Mouse (Mus musculus): ENCODE measurements around the gene Megf8.
"Not testable (repeated sequence)": the region's sequence is repeated elsewhere in the genome, so short reads cannot be mapped to it uniquely, and the experiment has no call there.

Gene Megf8

DNA sequence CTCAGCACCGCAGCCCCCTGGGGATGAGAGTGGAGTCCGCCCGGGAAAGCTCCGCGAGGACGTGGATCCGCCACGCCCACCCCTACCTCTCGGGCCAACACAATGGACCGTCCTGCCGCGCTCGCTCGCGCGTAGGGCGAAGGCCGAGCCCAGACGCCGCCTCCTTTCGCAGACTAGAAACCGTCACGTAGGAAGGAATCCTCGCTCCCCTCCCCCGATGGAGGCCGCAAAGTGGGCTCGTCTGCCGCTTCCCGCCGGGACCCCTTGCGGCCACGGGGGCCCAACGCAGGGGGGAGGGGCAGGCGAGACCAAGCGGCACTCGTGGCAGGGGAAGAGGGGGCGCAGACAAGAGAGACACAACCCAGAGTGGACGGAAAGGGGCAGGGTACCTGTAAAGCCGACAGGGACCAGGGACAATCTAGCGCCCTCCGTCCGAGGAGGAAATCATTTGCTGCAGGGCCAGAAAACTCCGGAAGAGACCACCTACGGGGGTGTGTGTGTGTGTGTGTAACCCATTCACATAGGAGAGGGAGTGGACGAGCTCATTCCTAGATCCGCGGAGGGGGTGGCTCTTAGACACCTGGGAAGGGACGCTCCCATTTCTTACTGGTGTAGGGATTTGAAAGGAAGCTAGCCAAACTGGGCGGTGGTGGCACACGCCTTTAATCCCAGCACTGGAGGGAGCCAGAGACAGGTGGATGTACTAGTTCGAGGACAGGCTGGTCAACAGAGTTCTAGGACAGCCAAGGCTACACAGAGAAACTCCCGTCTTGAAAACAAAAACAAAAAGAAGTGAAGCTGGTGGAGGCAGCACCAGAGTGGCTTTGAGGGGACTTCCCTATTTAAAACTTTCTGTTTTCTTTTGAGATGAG lies 19.3 kb upstream of the Megf8 start, which contains the start of gene Pafah1b3:
TSS of gene Pafah1b3 (minus strand) at position 533 of the 872 bp plus-strand sequence.
- peak; percentile 93 to 95 for DNase-seq

DNA sequence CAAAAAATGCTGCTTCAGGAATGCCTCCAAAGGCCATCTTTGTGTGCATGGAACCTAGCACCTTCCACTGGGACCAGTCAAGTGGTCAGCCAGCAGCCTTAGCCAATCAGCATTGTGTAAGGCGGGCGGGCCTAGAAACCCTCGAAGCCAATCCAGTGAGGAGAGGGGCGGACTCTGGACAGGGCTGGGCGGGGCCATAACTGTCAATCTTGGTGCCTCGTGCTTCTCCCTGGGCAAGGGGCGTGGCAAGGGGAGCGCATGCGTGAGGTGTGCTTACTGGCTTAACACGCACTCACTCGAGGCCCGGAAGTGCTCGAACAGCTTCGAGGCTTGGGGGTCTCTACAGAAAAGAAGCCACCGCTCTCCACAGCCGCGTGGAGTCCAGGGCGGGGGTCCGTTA lies 15.9 kb upstream of the Megf8 start, which contains the start of gene Prr19:
TSS of gene Prr19 (plus strand) at position 349 of the 400 bp plus-strand sequence.
- peak; percentile 62 for DNase-seq

DNA sequence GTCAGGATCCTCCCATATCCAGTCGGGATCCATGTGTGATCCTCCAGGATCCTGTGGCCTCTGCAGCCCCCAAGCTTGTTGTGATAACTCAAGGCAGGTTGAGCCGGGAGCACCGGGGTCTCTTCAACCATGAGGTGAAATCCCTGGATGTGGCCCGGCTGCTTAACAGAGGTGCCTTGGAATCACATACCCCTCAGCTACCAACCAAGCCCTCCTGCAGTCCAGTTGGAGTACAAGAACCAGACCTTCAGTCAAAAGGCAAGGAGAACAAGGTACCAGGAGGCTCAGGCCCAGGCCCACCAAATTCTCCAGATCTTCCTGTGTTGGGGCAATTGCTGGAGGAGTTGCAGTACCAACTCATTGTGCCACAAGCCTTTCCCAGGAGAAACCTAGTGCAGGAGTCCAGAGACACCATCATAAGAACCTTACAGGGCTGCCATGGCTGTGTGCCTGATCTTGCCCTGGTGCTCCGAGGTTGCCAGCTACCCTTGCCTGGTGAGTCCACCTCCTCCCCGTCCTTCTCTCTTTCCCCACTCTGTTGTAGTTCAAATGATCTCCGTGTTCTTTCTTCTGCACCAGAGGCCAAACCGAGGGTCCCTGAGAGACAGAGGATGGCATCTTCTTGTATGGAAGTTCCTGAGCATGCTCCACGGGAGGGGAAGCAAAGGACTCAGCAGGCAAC lies 13.8 kb upstream of the Megf8 start:
- DNase-seq = no peak

DNA sequence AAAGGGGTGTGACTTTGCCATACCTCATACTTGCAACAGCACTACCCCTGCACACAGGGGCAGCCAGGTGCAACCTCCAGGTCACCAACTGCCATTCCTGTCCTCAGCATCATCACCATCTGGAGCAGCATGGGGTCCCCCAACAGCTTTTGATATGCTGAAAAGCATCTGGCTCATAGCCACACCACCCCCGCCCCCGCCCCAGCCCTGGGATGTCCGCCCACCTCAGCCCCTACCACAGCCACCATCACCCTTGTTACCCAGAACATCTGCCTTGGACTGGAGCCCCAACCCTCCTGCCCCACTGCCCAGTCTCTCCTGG lies 13.3 kb upstream of the Megf8 start:
- no peak for DNase-seq

DNA sequence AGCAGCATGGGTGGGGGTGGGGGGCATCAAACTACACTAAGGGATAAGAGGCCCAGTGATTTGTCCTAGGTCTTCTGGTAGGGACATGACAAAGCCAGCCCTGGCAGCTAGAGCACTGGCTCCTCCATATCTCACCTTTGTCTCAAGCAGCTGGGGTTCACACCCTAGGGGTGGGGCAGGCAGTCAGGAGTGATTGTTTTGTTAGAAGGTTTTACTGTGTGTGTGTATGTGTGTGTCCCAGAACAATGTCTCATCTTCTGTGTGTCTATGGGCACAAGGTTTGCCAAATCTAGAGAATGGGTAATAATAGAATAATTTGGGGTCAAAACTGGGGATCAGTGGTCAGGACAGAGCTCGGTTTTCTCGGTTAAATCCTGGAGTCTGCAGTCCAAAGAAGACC lies 11.5 kb upstream of the Megf8 start:
- no peak for DNase-seq

DNA sequence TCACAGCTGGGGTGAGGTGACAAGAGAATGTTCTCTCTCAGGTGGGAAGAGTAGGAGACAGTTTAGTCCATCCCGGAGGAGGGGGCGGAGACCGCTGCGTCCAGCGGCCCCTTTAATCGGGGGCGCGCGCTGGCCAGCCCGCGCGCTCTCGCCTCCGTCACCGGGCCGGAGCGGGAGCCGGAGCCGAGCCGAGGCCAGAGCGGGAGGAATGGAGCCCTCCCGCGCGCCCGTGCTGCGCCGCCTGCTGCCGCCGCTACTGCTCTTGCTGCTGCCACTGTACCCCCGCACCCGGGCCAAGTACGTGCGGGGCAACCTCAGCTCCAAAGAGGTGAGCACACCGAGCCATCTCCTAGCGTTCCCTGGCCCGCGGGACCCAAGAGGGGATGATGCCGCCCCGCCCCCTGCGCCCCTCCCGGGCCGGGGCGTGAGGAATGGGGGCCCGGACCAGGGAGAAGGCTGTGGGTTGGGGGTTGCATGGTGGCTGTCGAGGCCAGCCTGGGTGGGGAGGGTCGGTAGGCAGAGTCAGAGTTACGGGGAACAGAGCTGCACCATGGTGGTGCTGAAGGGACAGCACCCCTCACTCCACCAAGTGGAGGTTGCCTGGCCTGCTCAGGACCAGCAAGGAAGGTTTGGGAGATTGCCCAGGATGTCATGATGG lies 10.9 kb upstream of the Megf8 start, which contains the start of gene Tmem145:
TSS of gene Tmem145 (plus strand) at position 151 of the 658 bp plus-strand sequence.
- peak; percentile 88 to 90 for DNase-seq

DNA sequence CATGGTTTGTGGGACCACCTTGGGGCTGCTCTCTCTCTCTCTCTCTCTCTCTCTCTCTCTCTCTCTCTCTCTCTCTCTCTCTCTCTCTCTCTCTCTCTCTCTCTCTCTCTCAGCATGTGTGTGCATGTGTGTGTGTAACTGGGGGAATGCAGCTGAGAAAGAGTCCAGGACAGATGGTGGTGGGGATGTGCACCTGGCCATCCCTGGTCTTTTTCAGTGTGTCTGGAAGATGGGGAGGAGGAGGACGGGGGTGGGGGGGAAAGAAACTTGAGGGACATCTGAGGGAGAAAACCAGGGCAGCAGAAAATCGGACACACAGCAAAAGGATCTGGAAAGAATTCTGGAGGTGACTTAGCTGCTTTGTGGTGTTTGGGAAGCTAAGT lies 10.4 kb upstream of the Megf8 start:
- no peak for DNase-seq

DNA sequence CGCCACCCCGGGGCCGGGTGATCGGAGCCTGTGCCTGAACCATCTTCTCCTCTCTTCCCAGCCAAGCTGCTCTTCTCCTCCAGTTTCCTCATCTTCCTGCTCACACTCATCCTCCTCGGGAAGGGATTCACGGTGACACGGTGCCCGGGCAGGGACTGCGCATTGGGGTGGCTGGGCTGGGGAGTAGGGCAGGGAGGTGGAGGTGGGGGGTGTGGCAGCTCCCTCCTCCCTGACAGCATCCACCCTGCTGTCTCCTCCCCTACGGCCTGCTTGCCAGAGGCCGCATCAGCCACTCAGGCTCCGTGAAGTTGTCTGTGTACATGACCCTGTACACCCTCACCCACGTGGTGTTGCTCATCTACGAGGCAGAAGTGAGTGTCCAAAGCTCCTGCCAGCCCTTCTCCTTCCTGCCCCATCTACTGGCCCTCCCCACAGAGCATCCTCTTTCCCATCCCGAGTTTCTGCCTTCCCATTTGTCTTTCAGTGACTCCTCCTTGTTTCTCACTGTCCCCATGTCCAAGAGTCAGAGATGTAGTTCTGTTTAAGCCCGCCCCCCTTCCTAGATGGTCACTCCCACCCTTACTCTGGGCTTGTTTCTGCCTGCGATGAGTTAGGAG lies 8.2 kb upstream of the Megf8 start:
- no peak for DNase-seq

DNA sequence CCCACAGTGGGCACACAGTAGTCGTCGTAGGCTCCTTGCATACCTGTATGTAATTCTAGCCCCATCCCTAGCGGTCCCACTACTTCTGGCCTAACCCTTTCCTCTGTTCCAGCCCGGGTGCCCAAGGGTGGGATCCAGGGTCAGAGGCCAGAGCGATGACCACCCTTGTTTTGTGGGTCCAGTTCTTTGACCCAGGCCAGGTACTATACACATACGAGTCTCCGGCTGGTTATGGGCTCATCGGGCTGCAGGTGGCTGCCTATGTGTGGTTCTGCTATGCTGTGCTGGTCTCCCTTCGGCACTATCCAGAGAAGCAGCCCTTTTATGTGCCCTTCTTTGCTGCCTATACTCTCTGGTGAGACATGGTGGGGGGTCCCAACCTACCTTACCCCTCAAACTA lies 7.5 kb upstream of the Megf8 start:
- no peak for DNase-seq

DNA sequence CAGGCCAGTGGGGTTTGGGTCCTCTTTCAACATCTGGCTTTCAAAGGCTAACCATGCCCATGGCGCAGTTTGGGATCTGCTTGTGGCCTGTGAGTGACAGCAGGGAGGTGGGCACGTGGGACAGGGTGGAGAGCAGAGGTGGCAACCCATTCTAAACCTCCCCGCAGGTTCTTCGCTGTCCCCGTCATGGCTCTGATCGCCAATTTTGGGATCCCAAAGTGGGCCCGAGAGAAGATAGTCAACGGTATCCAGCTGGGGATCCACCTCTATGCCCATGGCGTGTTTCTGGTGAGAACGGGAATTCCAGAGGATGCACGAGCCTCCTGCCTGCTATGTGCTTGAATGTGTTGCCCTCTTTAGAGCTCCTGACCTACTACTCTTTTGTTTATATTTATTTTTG lies 5.8 kb upstream of the Megf8 start:
- DNase-seq = no peak

DNA sequence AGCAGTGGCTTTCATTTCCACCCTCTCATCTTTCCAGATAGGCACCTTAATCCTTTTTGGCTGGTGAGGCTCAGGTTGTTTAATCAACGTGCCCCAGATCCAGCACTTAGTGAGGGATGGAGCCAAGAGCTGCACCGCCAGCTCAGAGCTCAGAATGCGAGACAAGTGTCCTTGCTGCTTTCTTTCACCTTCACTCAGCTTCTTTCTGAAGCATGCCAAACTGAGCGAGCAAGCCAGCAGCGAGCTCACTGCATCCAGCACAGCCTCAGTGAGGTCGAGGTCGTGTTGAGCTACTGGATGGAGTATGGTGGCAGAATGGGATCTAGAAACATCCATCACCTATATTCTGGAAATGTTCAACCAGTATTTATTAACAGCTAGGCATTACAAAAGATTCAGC lies 3.6 kb upstream of the Megf8 start:
- no peak for DNase-seq

DNA sequence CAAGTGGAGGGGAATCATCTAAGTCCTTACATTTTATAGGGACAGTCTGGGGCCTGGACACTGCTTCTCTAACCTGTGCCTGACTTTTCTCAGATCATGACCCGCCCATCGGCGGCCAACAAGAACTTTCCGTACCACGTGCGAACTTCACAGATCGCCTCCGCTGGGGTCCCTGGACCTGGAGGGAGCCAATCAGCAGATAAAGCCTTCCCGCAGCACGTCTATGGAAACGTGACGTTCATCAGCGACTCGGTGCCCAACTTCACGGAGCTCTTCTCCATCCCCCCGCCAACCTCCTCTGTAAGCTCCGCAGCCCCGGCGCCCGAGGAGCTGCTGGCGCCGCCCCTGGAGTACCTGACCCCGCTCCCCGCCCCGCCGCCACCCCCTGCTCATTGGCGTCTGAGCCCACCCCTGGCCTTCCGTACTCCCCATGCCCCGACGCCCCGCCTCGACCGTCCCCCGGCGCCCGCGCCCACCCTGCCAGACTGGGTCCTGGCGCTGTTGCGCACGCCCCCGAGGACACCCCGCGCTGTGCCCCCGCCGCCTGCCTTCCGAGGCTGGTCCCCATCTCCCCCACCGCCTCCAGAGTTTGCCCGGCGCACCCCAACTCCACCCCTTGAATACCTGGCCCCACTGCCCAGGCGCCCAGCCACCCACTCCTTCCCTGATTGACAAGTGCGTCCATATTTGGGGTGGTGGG lies 2.2 kb upstream of the Megf8 start:
- DNase-seq = peak in 1 of 2 experiments; percentile 43

DNA sequence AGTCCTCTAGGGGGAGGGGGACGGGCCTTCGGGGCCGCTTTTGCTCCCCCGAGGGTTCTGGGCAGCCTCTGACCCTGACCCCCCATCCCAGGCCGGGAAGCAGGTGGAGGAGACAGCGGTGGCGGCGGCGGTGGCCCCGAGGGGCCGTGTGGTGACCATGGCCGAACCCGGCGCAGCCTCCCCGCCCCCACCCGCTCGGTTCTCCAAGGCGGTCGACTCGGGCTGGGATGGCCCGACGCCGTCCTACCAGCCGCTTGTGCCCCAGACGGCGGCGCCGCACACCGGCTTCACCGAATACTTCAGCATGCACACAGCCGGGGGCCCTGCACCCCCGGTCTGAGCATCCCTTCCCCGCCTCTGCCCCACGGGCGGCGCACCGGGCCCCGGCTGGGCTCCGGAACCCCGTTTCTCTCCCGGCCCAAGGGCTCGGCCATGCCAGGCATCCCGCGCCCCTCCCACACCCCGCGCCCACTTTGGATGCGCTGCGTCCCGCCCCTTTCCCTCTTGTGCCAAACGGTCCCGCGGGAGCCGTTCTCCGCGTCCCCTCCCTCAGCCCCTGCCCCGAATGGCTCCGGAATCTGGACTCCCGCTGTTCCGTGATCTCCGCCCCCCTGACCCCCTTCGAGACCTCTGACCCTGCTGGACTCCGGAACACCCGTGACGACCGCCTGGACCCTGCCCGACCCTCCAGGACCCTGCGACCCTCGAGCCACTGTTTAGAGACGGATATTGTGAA lies 1.5 kb upstream of the Megf8 start:
- DNase-seq = peak; percentile 73 to 75

DNA sequence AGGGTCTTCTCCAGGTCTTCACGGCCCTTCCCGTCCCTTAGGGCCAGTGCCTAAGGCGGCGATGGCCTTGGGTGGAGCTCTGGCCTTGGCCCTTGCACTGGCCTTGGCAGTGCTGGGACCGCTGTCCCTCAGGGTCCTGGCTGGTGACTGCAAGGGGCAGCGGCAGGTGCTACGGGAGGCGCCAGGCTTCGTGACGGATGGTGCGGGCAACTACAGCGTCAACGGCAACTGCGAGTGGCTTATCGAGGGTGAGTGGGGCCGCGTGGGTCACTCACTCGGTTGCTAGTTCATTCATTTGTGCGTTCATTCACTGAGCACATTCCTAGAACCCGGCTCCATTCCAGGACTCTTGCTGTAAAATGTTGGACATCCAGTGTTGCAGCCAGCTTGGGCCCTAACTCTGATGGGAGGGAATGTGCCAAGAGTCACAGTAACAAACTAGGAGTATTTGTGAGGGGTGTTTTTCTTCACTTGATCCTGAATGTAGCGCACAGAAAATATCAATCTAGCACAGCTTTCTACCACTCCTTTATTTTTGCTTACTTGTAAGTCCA lies 559 bp downstream of the Megf8 start:
- DNase-seq = peak; percentile 64 to 68

DNA sequence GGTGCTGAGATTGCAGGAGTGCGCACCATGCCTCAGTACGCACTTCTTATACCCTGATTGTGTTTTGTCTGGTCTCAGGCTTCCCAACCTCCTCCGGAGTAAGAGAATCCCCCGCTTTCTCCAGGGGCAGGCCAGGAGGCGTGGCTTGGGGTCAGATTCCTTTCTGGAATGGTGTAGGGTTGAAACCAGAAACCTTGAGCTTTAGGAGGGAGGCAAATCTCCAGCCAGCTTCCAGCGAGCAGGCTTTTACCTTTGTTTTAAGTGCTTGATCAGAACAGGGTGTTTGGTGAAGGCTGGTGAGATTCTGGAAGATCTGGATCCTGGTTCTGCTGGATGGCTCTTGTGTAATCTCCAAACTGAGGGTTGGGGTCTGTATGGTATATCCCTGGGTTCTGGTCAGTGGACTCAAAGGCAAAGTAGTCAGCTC lies 5.1 kb downstream of the Megf8 start:
- DNase-seq = no peak

DNA sequence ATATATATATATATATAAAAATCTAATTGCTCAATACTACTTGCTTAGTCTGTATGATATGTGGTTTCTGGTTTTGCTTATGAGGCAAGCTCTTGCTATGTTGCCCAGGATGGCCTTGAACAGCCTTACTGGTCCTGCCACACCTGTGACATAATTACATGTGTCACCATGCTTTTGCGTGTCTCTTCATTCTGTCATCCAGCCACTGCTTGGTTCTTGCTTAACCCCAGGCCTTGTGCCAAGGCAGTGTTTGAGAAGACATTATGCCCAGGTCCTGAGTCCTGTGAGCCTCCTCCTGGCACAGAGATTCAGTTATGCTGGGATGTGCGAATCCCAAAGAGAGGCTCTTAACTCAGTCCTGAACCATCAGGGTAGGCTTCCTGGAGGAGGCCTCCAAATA lies 6.3 kb downstream of the Megf8 start:
- DNase-seq = no peak

DNA sequence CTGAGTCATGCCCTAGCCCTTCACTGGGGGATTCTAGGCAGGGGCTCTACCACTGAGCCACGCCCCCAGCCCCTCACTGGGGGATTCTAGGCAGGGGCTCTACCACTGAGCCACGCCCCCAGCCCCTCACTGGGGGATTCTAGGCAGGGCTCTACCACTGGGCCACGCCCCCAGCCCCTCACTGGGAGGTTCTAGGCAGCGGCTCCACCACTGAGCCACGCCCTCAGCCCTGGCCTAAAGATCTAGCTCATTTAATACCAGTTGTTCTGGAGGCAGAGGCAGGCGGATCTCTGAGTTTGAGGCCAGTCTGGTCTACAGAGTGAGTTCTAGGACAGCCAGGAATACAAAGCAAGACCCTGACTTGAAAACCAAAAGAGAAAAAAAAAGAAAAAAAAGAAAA lies 8.5 kb downstream of the Megf8 start:
- DNase-seq = not testable (repeated sequence)

DNA sequence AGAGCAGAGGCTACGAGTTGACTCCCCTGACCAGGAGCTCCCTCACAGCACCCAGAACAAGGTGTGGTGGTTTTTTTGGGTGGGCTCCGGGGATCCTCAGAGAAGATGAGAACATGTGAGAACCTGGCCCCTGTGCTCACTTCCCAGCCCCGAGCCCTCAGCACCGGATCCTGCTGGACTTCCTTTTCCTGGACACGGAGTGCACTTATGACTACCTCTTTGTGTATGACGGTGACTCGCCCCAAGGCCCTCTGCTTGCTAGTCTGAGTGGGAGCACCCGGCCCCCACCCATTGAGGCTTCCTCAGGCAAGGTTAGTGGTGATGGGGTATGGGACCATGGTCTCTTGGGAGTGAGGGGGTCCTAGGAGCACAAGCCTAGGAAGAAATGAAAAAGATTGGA lies 9.3 kb downstream of the Megf8 start:
- no peak for DNase-seq

DNA sequence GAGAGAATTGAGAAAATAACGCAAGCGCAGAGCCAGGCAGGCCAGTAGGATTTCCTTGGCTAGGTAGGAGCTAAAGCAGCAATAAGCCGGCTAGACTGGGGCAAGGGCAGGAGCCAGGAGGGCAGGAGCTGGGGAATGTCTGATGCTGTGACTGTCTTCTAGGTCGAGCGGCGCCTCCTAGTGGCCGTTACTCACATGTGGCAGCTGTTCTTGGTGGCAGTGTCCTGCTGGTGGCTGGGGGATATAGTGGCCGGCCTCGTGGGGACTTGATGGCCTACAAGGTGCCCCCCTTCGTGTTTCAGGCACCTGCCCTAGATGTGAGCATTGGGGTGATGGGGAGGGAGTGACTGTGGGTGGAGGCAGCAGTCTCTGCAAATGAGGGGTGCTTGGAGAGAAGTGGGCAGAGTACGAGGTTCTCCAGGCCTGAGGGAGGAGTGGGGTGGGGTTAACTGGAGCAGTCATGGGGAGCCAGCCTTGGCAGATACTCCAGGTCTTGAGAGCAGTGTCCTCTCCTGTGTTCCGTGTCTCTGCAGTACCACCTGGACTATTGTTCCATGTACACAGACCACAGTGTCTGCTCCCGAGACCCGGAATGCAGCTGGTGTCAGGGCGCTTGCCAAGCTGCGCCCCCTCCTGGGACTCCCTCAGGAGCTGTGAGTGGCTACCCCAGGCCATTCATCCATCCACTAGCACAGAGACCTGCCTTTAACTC lies 16.8 kb downstream of the Megf8 start:
- DNase-seq = peak; percentile 82 to 85

DNA sequence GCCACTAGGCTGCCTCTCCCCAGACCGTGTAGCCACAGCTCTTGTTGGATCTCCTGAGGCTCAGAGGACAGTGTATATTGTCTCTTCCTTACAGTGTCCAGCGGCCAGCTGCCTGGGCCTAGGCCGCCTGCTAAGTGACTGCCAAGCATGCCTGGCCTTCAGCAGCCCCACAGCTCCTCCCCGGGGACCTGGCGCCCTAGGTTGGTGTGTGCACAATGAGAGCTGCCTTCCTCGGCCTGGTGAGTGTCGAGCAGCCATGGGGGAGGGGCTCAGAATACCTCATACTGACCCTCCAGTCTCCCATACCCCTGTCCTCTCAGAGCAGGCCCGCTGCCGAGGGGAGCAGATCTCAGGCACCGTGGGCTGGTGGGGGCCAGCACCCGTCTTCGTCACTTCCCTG lies 17.5 kb downstream of the Megf8 start:
- DNase-seq = no peak

DNA sequence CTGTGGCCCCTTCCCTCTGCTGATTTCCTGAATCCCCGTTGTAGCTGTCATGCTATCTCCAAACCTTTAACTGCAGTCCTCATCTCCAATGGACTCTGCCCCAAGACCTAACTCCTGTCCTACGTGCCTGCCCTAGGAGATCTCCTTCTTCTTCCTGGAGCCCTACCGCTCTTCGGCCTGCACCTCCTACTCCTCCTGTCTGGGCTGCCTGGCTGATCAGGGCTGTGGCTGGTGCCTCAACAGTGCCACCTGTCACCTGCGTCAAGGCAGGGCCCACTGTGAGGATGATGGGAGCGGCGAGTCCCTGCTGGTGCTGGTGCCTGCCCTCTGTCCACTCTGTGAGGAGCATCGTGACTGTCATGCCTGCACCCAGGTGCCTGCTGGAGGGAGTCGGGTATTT lies 22.4 kb downstream of the Megf8 start:
- DNase-seq = no peak

Measured in cerebellum, postnatal 10 days (tissue).